Mouse (Mus musculus) heart, embryonic 11.5 days (tissue): ENCODE results near the gene Slc9b1. TPM values are rescaled to one million over a fixed set of nuclear protein-coding genes. Genes with fewer than 3 reads are reported as not detected.

Experiments used
- ATAC-seq: fragments of 200-750 bp; cut with Nextera tagmentation; replicated peaks from 2 replicates; pipeline ENCODE4 v1.8.0; 2017; ENCODE audit warnings: moderate library complexity; ENCODE audit not compliant: insufficient number of reproducible peaks, low FRiP score, low TSS enrichment
- H3K27ac ChIP-seq: fragments of 300-500 bp; sonication (generic); 2 replicates; pipeline ENCODE4 v1.5.1; 2014; ENCODE audit warnings: mild to moderate bottlenecking, low read depth, low read length
- H3K27me3 ChIP-seq: fragments of 300-500 bp; sonication (generic); 2 replicates; pipeline ENCODE4 v1.6.1; 2014; ENCODE audit warnings: mild to moderate bottlenecking, low read length, mixed read lengths; ENCODE audit not compliant: control insufficient read depth, insufficient read depth
- H3K36me3 ChIP-seq: fragments of 300-500 bp; sonication (generic); 2 replicates; pipeline ENCODE4 v1.6.1; 2014; ENCODE audit warnings: mild to moderate bottlenecking, low read length, moderate library complexity, mixed read lengths; ENCODE audit not compliant: control insufficient read depth, insufficient read depth
- H3K4me1 ChIP-seq: fragments of 300-500 bp; sonication (generic); 2 replicates; pipeline ENCODE4 v1.6.1; 2014; ENCODE audit warnings: low read length; ENCODE audit not compliant: control insufficient read depth, insufficient read depth
- H3K4me2 ChIP-seq: fragments of 300-500 bp; sonication (generic); 2 replicates; pipeline ENCODE4 v1.6.1; 2014; ENCODE audit warnings: mild to moderate bottlenecking, moderate library complexity
- H3K4me3 ChIP-seq: fragments of 300-500 bp; sonication (generic); 2 replicates; pipeline ENCODE4 v1.5.1; 2014; ENCODE audit warnings: low read depth, low read length
- H3K9ac ChIP-seq: fragments of 300-500 bp; sonication (generic); 2 replicates; pipeline ENCODE4 v1.6.1; 2014; ENCODE audit warnings: mild to moderate bottlenecking, low read depth, low read length, moderate library complexity
- H3K9me3 ChIP-seq: fragments of 300-500 bp; sonication (generic); replicated peaks from 2 replicates; pipeline ENCODE4 v1.6.1; 2016; ENCODE audit warnings: low read length; ENCODE audit not compliant: control insufficient read depth
- WGBS: fragments of 180-500 bp; shearing (Covaris S2); extraction: QIAGEN DNeasy Blood & Tissue Kit; methylation state at CpG from one replicate; pipeline ENCODE4 v1.1.7; 2014; ENCODE audit not compliant: insufficient replicate concordance; 5-methylcytosine and 5-hydroxymethylcytosine counted together
- polyA plus RNA-seq: library from polyadenylated mRNA; unstranded; fragments of >200 nt; fragmentation: Nextera tagmentation; extraction: Ambion mirVana; gene quantifications from 2 replicates; pipeline ENCODE4 v1.2.1, GENCODE M21; 2014

Slc9b1 gene
- polyA plus RNA-seq, 1 experiment from 2014 or later = 0.17 TPM

GRCm38 (mm10) chr3:135349022-135349421, 1.2 kb downstream of the Slc9b1 start:
- Histone ChIP-seq H3K36me3 (no peaks in the 10 kb centered on the region), H3K4me1 (no peaks in the 10 kb centered on the region; the same call in 1 of the 2 replicates), H3K4me2 (no peak overlapping the region), H3K9ac (no peak overlapping the region), H3K27ac (no peak overlapping the region), H3K9me3 (no peaks in the 10 kb centered on the region), H3K27me3 (no peaks in the 10 kb centered on the region), H3K4me3 (no peak overlapping the region)
- no peak for ATAC-seq

- WGBS = 86% methylated on average over 3 of the region's 3 CpGs
Measured at GRCm38 (mm10) chr3:135351857-135352256, 4.0 kb downstream of the Slc9b1 start.

GRCm38 (mm10) chr3:135357394-135357793, 9.6 kb downstream of the Slc9b1 start:
- no peak overlapping the region for H3K4me3 ChIP-seq
- no peaks in the 10 kb centered on the region for H3K36me3 ChIP-seq
- no peak overlapping the region for H3K27ac ChIP-seq
- no peaks in the 10 kb centered on the region for H3K9me3 ChIP-seq
- no peaks in the 10 kb centered on the region for H3K27me3 ChIP-seq
- ATAC-seq = no peak
- 76% methylated on average over 4 of the region's 4 CpGs for WGBS
- H3K4me1 ChIP-seq = no peaks in the 10 kb centered on the region
- no peak overlapping the region for H3K4me2 ChIP-seq
- H3K9ac ChIP-seq = no peak overlapping the region

More at GRCm38 (mm10) chr3:135351857-135352256, 4.0 kb downstream of the Slc9b1 start:
- no peak for ATAC-seq
- Histone ChIP-seq H3K4me3 (no peak overlapping the region), H3K27ac (no peak overlapping the region), H3K36me3 (no peaks in the 10 kb centered on the region), H3K9ac (no peak overlapping the region), H3K4me2 (no peak overlapping the region), H3K4me1 (no peaks in the 10 kb centered on the region), H3K9me3 (no peaks in the 10 kb centered on the region), H3K27me3 (no peaks in the 10 kb centered on the region)

- Histone ChIP-seq H3K9me3 (no peaks in the 10 kb centered on the region), H3K4me1 (no peaks in the 10 kb centered on the region), H3K4me2 (no peak overlapping the region), H3K36me3 (no peaks in the 10 kb centered on the region), H3K9ac (no peak overlapping the region), H3K4me3 (no peak overlapping the region), H3K27ac (no peak overlapping the region), H3K27me3 (no peaks in the 10 kb centered on the region)
- WGBS = 67% methylated on average over 3 of the region's 3 CpGs
- no peak for ATAC-seq
Measured at GRCm38 (mm10) chr3:135375836-135376235, 28.0 kb downstream of the Slc9b1 start.

- Histone ChIP-seq H3K9ac (no peak overlapping the region), H3K27ac (no peak overlapping the region), H3K4me1 (no peaks in the 10 kb centered on the region), H3K36me3 (no peaks in the 10 kb centered on the region), H3K27me3 (no peaks in the 10 kb centered on the region), H3K4me3 (no peak overlapping the region), H3K9me3 (no peaks in the 10 kb centered on the region), H3K4me2 (no peak overlapping the region)
- WGBS = 80% methylated on average over 10 of the region's 10 CpGs
- ATAC-seq = no peak
Measured at GRCm38 (mm10) chr3:135377445-135377844, 29.6 kb downstream of the Slc9b1 start.

GRCm38 (mm10) chr3:135379868-135380267, 32.0 kb downstream of the Slc9b1 start:
- WGBS = 84% methylated on average over 4 of the region's 4 CpGs

GRCm38 (mm10) chr3:135393186-135393585, 45.4 kb downstream of the Slc9b1 start:
- no peaks in the 10 kb centered on the region for H3K9me3 ChIP-seq
- H3K27me3 ChIP-seq = no peaks in the 10 kb centered on the region
- no peak overlapping the region for H3K4me3 ChIP-seq
- no peak for ATAC-seq
- WGBS = 49% methylated on average over 6 of the region's 6 CpGs
- H3K4me2 ChIP-seq = no peak overlapping the region
- no peaks in the 10 kb centered on the region for H3K36me3 ChIP-seq
- no peak overlapping the region for H3K27ac ChIP-seq
- no peak overlapping the region for H3K9ac ChIP-seq
- H3K4me1 ChIP-seq = no peaks in the 10 kb centered on the region

More at GRCm38 (mm10) chr3:135379868-135380267, 32.0 kb downstream of the Slc9b1 start:
- Histone ChIP-seq H3K4me1 (no peaks in the 10 kb centered on the region), H3K9ac (no peak overlapping the region), H3K27me3 (no peaks in the 10 kb centered on the region), H3K4me3 (no peak overlapping the region), H3K9me3 (no peaks in the 10 kb centered on the region), H3K4me2 (no peak overlapping the region), H3K36me3 (no peaks in the 10 kb centered on the region), H3K27ac (no peak overlapping the region)
- no peak for ATAC-seq

GRCm38 (mm10) chr3:135395085-135395484, 47.3 kb downstream of the Slc9b1 start:
- Histone ChIP-seq H3K36me3 (no peaks in the 10 kb centered on the region), H3K4me1 (no peaks in the 10 kb centered on the region), H3K4me3 (no peak overlapping the region), H3K9me3 (no peaks in the 10 kb centered on the region), H3K9ac (no peak overlapping the region), H3K4me2 (no peak overlapping the region), H3K27me3 (no peaks in the 10 kb centered on the region), H3K27ac (no peak overlapping the region)
- WGBS = 75% methylated on average over 5 of the region's 5 CpGs
- no peak for ATAC-seq

- Histone ChIP-seq H3K36me3 (no peaks in the 10 kb centered on the region), H3K4me3 (no peak overlapping the region), H3K27ac (no peak overlapping the region), H3K27me3 (no peaks in the 10 kb centered on the region), H3K9me3 (no peaks in the 10 kb centered on the region), H3K4me2 (no peak overlapping the region), H3K9ac (no peak overlapping the region), H3K4me1 (no peaks in the 10 kb centered on the region)
- 69% methylated on average over 6 of the region's 6 CpGs for WGBS
- ATAC-seq = no peak
Measured at GRCm38 (mm10) chr3:135396081-135396480, 48.3 kb downstream of the Slc9b1 start.
